Mouse (Mus musculus) hindbrain, postnatal 0 days (tissue): ENCODE data around the gene Ddx4. TPM values are rescaled to one million over a fixed set of nuclear protein-coding genes. Genes with fewer than 3 reads are reported as not detected.

Experiments
- ATAC-seq: fragments of 200-750 bp; cut with Nextera tagmentation; 2 replicates; pipeline ENCODE4 v1.8.0; 2017; ENCODE audit warnings: mild to moderate bottlenecking, moderate TSS enrichment, moderate library complexity
- DNase-seq: peaks from one replicate; pipeline ENCODE4 v3.0.0-alpha.2; 2015; ENCODE audit warnings: low spot score
- H3K27ac ChIP-seq: fragments of 300-500 bp; sonication (generic); 2 replicates; pipeline ENCODE4 v1.5.1; 2014; ENCODE audit warnings: mild to moderate bottlenecking
- H3K27me3 ChIP-seq: fragments of 300-500 bp; sonication (generic); 2 replicates; pipeline ENCODE4 v1.6.1; 2014; ENCODE audit warnings: low read length, mixed read lengths; ENCODE audit not compliant: insufficient read depth
- H3K36me3 ChIP-seq: fragments of 300-500 bp; sonication (generic); 2 replicates; pipeline ENCODE4 v1.6.1; 2014; ENCODE audit warnings: low read length, mixed read lengths; ENCODE audit not compliant: insufficient read depth
- H3K4me1 ChIP-seq: fragments of 300-500 bp; sonication (generic); 2 replicates; pipeline ENCODE4 v1.6.1; 2014; ENCODE audit warnings: antibody characterized with exemption, low read length, mixed read lengths; ENCODE audit not compliant: insufficient read depth
- H3K4me2 ChIP-seq: fragments of 300-500 bp; sonication (generic); 2 replicates; pipeline ENCODE4 v1.6.1; 2014; ENCODE audit warnings: low read depth, mild to moderate bottlenecking, low read length, moderate library complexity, mixed read lengths
- H3K4me3 ChIP-seq: fragments of 300-500 bp; sonication (generic); 2 replicates; pipeline ENCODE4 v1.5.1; 2014; ENCODE audit warnings: low read length
- H3K9ac ChIP-seq: fragments of 300-500 bp; sonication (generic); replicated peaks from 2 replicates; pipeline ENCODE4 v1.6.1; 2014; ENCODE audit warnings: mild to moderate bottlenecking, low read length, moderate library complexity, mixed read lengths
- H3K9me3 ChIP-seq: fragments of 300-500 bp; sonication (generic); 2 replicates; pipeline ENCODE4 v1.6.1; 2016; ENCODE audit warnings: low read length, mixed read lengths
- CTCF ChIP-seq: IDR thresholded peaks from 2 replicates; pipeline ENCODE4 v1.5.1; 2016; ENCODE audit warnings: antibody characterized with exemption, control low read depth, low read depth
- WGBS: fragments of 180-500 bp; shearing (Covaris S2); extraction: QIAGEN DNeasy Blood & Tissue Kit; methylation state at CpG from one replicate; pipeline ENCODE4 v1.1.7; 2014; 5-methylcytosine and 5-hydroxymethylcytosine counted together
- polyA plus RNA-seq: library from polyadenylated mRNA; unstranded; fragments of >200 nt; fragmentation: Nextera tagmentation; extraction: Ambion mirVana; gene quantifications from 2 replicates; pipeline ENCODE4 v1.2.1, GENCODE M21; 2015
- total RNA-seq: library from RNA; depleted of rRNA; stranded (reverse); fragments of >200 nt; gene quantifications from 2 replicates; pipeline ENCODE4 v1.2.3, GENCODE M21; 2014; rRNA removed

The Ddx4 gene
- total and polyA plus RNA-seq, 2 experiments from 2014 or later, result 0.37 to 0.41 TPM

DNA sequence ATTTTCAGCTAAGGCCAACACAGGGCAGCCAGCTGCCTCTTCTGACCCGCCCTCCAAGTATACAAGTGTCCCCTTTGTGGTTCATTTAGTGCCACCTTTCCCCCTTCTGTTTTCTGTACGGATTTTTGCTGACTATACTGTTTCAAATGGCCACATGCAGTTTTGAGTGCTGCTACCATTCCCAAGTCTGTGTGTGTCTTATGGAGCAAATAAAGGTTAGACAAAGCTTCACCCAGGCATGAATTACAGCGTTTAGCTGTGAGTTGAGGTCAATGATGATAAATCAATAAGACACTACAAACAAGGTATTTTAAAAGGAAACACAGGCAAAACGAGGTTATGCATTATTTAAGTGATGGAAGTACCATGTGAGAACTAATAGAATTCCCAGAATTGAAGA, 82.7 kb downstream of the Ddx4 start:
- WGBS, result 41% methylated on average over 4 of the region's 4 CpGs
- H3K4me3 ChIP-seq, result no peak overlapping the region

DNA sequence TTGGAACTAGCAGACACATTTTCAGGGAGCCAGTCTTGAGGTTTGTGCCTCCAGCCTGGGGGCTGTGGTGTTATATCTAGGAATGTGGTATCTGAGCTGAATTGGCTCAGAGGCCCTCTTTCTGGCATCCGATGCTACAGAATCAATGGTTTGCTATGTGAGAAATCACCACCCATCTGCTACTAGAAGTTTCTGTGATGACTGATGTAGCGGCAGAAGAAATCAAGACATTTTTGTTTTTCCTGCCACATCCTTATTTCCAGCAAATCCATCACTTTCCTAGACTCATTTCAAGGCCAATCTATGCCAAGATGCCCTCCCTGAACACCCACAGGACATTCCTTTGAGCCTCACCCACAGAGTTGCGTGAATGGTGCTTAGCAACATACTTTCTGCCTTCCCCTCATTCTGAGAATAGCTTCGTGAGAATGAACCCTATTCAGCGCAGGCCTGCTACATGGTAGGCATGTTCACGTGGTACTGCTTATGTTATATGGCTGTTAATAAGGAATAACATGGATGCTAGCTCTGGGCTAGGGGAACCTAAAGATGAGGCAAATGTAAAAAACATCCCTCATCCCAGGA, 91.6 kb downstream of the Ddx4 start:
- no peak overlapping the region for H3K27ac ChIP-seq
- no peak for ATAC-seq
- H3K9ac ChIP-seq, result no peak overlapping the region
- no peaks in the 10 kb centered on the region for H3K9me3 ChIP-seq
- H3K4me2 ChIP-seq, result no peak overlapping the region
- TF ChIP-seq CTCF, result no peak
- no peaks in the 10 kb centered on the region for H3K27me3 ChIP-seq
- WGBS, result 58% methylated on average over 6 of the region's 6 CpGs
- DNase-seq, result no peak
- H3K4me3 ChIP-seq, result no peak overlapping the region
- H3K4me1 ChIP-seq, result no peaks in the 10 kb centered on the region
- H3K36me3 ChIP-seq, result no peaks in the 10 kb centered on the region

More for the DNA sequence above, 82.7 kb downstream of the Ddx4 start:
- H3K27ac ChIP-seq, result no peak overlapping the region
- no peaks in the 10 kb centered on the region for H3K9me3 ChIP-seq
- TF ChIP-seq CTCF, result no peak
- ATAC-seq, result no peak
- H3K27me3 ChIP-seq, result no peaks in the 10 kb centered on the region
- H3K4me2 ChIP-seq, result no peak overlapping the region
- no peak for DNase-seq
- no peak overlapping the region for H3K9ac ChIP-seq
- no peaks in the 10 kb centered on the region for H3K36me3 ChIP-seq
- no peaks in the 10 kb centered on the region for H3K4me1 ChIP-seq

- DNase-seq (no peak), ATAC-seq (no peak)
- H3K4me1 ChIP-seq, result no peaks in the 10 kb centered on the region
- H3K36me3 ChIP-seq, result no peaks in the 10 kb centered on the region
- H3K27me3 ChIP-seq, result no peaks in the 10 kb centered on the region
- no peak overlapping the region for H3K4me3 ChIP-seq
- no peaks in the 10 kb centered on the region for H3K9me3 ChIP-seq
- no peak overlapping the region for H3K27ac ChIP-seq
- no peak overlapping the region for H3K4me2 ChIP-seq
- H3K9ac ChIP-seq, result no peak overlapping the region
- WGBS, result 64% methylated on average over 2 of the region's 2 CpGs
- TF ChIP-seq CTCF, result no peak
Measured at GRCm38 (mm10) chr13:112556501-112556900, 95.8 kb downstream of the Ddx4 start.

DNA sequence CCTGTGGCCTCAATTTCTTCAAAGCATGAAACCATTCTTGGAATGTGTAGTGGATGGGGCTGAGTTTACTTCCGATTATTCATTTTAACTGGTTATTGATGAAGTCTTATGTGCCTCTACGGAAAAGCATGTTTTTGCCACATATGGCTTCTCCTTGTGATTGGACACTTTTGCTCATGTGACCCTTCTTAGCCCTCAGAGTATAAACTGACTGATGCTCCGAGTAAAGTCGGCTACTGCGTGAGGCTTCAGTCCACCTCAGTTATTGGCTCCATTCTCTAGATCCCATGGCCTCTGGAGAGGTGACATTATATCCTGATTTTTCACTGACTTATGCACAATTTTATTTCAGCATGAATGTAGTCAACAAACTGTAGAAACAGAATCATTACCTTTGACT, 99.0 kb downstream of the Ddx4 start:
- Histone ChIP-seq H3K4me1 (no peaks in the 10 kb centered on the region), H3K27ac (no peak overlapping the region), H3K9me3 (no peaks in the 10 kb centered on the region), H3K36me3 (no peaks in the 10 kb centered on the region), H3K9ac (no peak overlapping the region), H3K27me3 (no peaks in the 10 kb centered on the region), H3K4me2 (no peak overlapping the region), H3K4me3 (no peak overlapping the region)
- 93% methylated on average over 5 of the region's 5 CpGs for WGBS
- DNase-seq (no peak), ATAC-seq (no peak)
- no peak for TF ChIP-seq CTCF

DNA sequence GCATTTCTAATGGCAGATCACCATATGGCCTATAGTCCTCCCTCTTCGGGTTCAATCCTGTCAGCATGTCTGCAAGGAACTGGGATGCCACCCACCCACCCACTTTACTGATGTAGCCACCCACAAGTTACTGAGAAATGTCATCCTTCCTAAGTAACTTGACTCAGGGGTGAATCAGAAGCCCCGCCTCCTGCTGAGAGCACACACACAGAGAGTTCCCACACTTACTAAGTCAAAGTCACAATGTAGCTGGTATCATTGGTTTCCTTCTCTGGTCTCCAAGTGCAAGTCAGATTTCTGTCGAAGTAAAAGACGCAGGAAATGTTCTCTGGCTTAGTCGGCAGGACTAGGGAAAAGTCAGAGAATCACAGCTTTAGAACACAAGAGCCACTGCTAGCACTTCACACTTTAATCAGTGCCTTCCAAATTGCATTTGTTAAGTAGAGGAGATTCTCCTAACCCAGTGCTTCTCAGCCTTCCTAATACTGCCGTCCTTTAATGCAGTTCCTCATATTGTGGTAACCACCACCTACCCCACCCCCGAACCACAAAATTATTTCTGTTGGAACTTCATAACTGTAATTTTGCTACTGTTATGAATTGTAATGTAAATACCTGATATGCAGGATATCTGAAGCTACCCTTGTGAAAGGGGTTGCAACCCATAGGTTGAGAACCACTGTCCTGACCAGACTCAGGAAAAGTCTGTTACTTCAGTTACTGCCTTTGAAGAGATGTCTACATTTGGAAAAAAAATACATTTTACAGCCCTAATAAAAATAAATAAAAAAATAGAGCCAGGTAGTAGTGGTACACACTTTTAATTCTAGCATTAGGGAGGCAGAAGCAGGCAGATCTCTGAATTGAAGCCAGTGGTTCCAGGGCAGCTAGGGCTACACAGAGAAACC, 100.4 kb downstream of the Ddx4 start:
- Histone ChIP-seq H3K27ac (no peak overlapping the region), H3K9me3 (no peaks in the 10 kb centered on the region), H3K36me3 (no peaks in the 10 kb centered on the region), H3K4me3 (no peak overlapping the region), H3K4me1 (no peaks in the 10 kb centered on the region), H3K9ac (no peak overlapping the region), H3K27me3 (no peaks in the 10 kb centered on the region), H3K4me2 (no peak overlapping the region)
- ATAC-seq (no peak), DNase-seq (no peak)
- 89% methylated on average over 7 of the region's 7 CpGs for WGBS
- TF ChIP-seq CTCF, result no peak

Other genes with a start within 250 kb of the Ddx4 start
- 37.4 TPM in 2 replicates for gene Il6st, start 188.4 kb downstream of the Ddx4 start, total RNA-seq
- 18.2 and 20.2 TPM in 2 replicates for gene Il6st, start 188.4 kb downstream of the Ddx4 start, polyA plus RNA-seq
- 0.11 TPM in 1 of 2 replicates, not detected in the other for gene Il31ra, start 58.1 kb downstream of the Ddx4 start, total RNA-seq
- gene Il31ra, start 58.1 kb downstream of the Ddx4 start, polyA plus RNA-seq, result 0.09 TPM in 1 of 2 replicates, not detected in the other
- 8.1 and 11.6 TPM in 2 replicates for gene Slc38a9, start 8.3 kb upstream of the Ddx4 start, total RNA-seq
- 9.7 and 10.3 TPM in 2 replicates for gene Slc38a9, start 8.3 kb upstream of the Ddx4 start, polyA plus RNA-seq
- gene Plpp1, start 148.3 kb upstream of the Ddx4 start, total RNA-seq, result 54.0 and 64.4 TPM in 2 replicates
- gene Plpp1, start 148.3 kb upstream of the Ddx4 start, polyA plus RNA-seq, result 88.1 and 89.7 TPM in 2 replicates